Mouse (Mus musculus): Measurements from ENCODE around the gene Cdc42ep1.

GRCm38 (mm10) chr15:78815314-78816073 is 26.9 kb upstream of the Cdc42ep1 start:
- no peak for TF ChIP-seq CTCF (IDR thresholded peaks at IDR 0.05; ENCODE audit: low read depth)
- TF ChIP-seq EP300 (IDR thresholded peaks at IDR 0.05; ENCODE audit: low read depth), result no peak
